Mouse (Mus musculus) heart, embryonic 11.5 days (tissue): ENCODE measurements around the gene Rhbdl3. TPM values are rescaled to one million over a fixed set of nuclear protein-coding genes. Genes with fewer than 3 reads are reported as not detected.

Experiments
- ATAC-seq: fragments of 200-750 bp; cut with Nextera tagmentation; replicated peaks from 2 replicates; pipeline ENCODE4 v1.8.0; 2017; ENCODE audit warnings: moderate library complexity; ENCODE audit not compliant: insufficient number of reproducible peaks, low FRiP score, low TSS enrichment
- H3K27ac ChIP-seq: fragments of 300-500 bp; sonication (generic); 2 replicates; pipeline ENCODE4 v1.5.1; 2014; ENCODE audit warnings: mild to moderate bottlenecking, low read depth, low read length
- H3K27me3 ChIP-seq: fragments of 300-500 bp; sonication (generic); 2 replicates; pipeline ENCODE4 v1.6.1; 2014; ENCODE audit warnings: mild to moderate bottlenecking, low read length, mixed read lengths; ENCODE audit not compliant: control insufficient read depth, insufficient read depth
- H3K36me3 ChIP-seq: fragments of 300-500 bp; sonication (generic); 2 replicates; pipeline ENCODE4 v1.6.1; 2014; ENCODE audit warnings: mild to moderate bottlenecking, low read length, moderate library complexity, mixed read lengths; ENCODE audit not compliant: control insufficient read depth, insufficient read depth
- H3K4me1 ChIP-seq: fragments of 300-500 bp; sonication (generic); 2 replicates; pipeline ENCODE4 v1.6.1; 2014; ENCODE audit warnings: low read length; ENCODE audit not compliant: control insufficient read depth, insufficient read depth
- H3K4me2 ChIP-seq: fragments of 300-500 bp; sonication (generic); 2 replicates; pipeline ENCODE4 v1.6.1; 2014; ENCODE audit warnings: mild to moderate bottlenecking, moderate library complexity
- H3K4me3 ChIP-seq: fragments of 300-500 bp; sonication (generic); 2 replicates; pipeline ENCODE4 v1.5.1; 2014; ENCODE audit warnings: low read depth, low read length
- H3K9ac ChIP-seq: fragments of 300-500 bp; sonication (generic); 2 replicates; pipeline ENCODE4 v1.6.1; 2014; ENCODE audit warnings: mild to moderate bottlenecking, low read depth, low read length, moderate library complexity
- H3K9me3 ChIP-seq: fragments of 300-500 bp; sonication (generic); replicated peaks from 2 replicates; pipeline ENCODE4 v1.6.1; 2016; ENCODE audit warnings: low read length; ENCODE audit not compliant: control insufficient read depth
- WGBS: fragments of 180-500 bp; shearing (Covaris S2); extraction: QIAGEN DNeasy Blood & Tissue Kit; methylation state at CpG from one replicate; pipeline ENCODE4 v1.1.7; 2014; ENCODE audit not compliant: insufficient replicate concordance; 5-methylcytosine and 5-hydroxymethylcytosine counted together
- polyA plus RNA-seq: library from polyadenylated mRNA; unstranded; fragments of >200 nt; fragmentation: Nextera tagmentation; extraction: Ambion mirVana; gene quantifications from 2 replicates; pipeline ENCODE4 v1.2.1, GENCODE M21; 2014

The Rhbdl3 gene
- 0.27 and 0.35 TPM in 2 replicates for polyA plus RNA-seq

DNA sequence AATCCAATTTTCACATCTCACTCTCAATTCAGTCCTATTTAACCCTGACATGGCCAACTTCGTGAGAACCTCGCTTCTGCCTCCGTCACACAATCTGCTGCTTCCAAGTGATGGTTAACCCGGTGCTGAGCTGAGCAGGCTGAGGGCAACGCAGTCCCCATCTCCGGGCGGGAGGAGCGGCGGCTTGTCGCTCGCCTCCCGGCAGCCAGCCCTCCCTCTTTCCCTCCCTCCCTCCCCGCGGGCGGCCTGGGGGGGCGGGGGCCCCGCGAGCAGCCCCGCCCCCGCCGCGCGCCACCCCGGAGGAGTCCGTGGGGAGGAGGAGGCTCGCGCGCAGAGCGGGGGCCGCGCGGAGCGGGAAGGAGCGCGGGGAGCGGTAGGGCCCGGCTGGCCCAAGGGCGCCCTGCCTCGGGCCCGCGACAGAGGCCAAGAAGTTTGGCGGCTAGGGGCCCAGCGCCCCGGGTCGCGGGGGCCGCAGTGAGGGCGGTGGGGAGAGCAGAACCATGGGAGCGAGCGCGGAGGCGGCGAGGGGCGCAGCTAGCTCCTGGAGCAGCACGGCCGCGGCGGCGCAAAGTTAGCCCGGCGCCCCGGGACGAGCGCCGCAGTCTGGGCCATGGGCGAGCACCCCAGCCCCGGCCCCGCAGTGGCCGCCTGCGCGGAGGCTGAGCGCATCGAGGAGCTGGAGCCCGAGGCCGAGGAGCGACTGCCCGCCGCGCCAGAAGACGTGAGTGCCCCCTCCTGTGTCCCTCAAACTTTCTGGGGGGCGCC is at the start of gene Rhbdl3:
Rhbdl3 (plus strand) TSS at position 362 of the 765 bp plus-strand sequence.
- Histone ChIP-seq H3K4me3 (peak within 1 kb of the TSS; percentile 66), H3K9me3 (no peaks in the 10 kb centered on the region), H3K4me2 (peak within 1 kb of the TSS; percentile 100), H3K36me3 (no peaks in the 10 kb centered on the region), H3K4me1 (peaks cover 13% of the 10 kb centered on the region; the same call in 1 of the 2 replicates), H3K27ac (no peak within 1 kb of the TSS), H3K27me3 (peaks cover 61% of the 10 kb centered on the region), H3K9ac (peak within 1 kb of the TSS; percentile 56)
- 1% methylated on average over 64 of the region's 81 CpGs for WGBS
- ATAC-seq: 0 out of 2 replicates have a peak, but pooled peaks have one; percentile 56

DNA sequence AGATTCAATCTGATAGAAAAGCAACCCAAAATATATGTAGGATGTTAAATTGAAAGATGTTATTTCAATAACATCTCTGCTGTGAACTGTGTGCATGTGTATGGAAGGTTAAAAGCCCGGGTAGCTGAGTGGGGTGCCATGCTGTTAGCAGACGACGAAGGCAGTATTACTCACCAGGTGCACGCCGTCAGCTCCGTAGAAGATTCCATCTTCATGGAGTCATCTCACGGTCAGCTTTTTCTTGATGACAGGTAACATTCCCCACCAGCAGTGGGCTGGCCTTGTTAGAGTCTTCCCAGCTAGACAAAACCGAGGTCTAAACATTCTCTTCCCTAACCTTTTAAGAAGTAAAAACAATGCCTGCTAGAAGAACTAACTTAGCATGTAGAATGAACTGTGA is 36.6 kb upstream of the Rhbdl3 start:
- H3K36me3 ChIP-seq: peaks cover 2% of the 10 kb centered on the region
- ATAC-seq: no peak
- no peak overlapping the region for H3K9ac ChIP-seq
- WGBS: 70% methylated on average over 8 of the region's 8 CpGs
- H3K9me3 ChIP-seq: no peaks in the 10 kb centered on the region
- H3K4me2 ChIP-seq: no peak overlapping the region
- no peak overlapping the region for H3K27ac ChIP-seq
- no peaks in the 10 kb centered on the region for H3K27me3 ChIP-seq
- no peak overlapping the region for H3K4me3 ChIP-seq
- H3K4me1 ChIP-seq: no peaks in the 10 kb centered on the region; the same call in 1 of the 2 replicates

DNA sequence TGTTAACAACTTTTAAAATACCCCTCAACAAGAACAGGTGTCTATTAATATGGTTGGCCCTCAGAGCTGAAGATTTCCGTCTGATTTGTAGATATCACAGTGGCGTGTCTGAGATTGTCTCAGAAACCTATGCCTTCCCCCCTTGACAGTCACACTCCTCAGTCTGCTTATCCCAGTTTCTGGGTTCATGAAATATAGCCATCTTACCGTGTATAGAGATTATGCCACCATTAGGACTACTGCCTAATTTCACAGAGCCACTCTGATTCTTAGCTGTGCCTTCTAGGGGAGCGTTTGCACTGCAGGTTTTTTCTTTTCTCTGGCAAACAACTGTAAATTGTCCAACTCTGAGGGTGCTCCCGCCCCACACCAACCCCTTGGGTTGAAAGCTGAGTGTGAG is 29.6 kb upstream of the Rhbdl3 start:
- Histone ChIP-seq H3K27ac (no peak overlapping the region), H3K36me3 (no peaks in the 10 kb centered on the region), H3K4me3 (no peak overlapping the region), H3K9me3 (no peaks in the 10 kb centered on the region), H3K27me3 (no peaks in the 10 kb centered on the region), H3K4me1 (no peaks in the 10 kb centered on the region), H3K4me2 (no peak overlapping the region), H3K9ac (no peak overlapping the region)
- WGBS: 79% methylated on average over 5 of the region's 5 CpGs
- no peak for ATAC-seq

DNA sequence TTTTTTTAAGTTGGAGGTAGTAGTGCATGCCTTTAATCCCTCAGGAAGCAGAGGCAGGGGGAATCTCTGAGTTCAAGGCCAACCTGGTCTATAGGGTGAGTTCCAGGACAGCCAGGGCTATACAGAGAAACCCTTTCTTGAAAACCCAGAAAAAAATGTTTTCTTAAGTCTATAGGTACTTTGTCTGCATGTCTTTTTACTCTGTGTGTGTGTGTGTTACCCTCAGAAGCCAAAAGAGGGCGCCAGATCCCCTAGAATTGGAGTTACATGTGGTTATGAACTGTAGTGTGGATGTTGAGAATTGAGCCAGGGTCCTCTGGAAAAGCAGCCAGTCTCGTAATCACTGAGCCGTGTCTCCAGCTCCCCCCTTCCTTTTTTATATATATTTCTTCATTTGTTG is 25.7 kb upstream of the Rhbdl3 start:
- 59% methylated on average over 3 of the region's 3 CpGs for WGBS
- no peaks in the 10 kb centered on the region for H3K4me1 ChIP-seq

DNA sequence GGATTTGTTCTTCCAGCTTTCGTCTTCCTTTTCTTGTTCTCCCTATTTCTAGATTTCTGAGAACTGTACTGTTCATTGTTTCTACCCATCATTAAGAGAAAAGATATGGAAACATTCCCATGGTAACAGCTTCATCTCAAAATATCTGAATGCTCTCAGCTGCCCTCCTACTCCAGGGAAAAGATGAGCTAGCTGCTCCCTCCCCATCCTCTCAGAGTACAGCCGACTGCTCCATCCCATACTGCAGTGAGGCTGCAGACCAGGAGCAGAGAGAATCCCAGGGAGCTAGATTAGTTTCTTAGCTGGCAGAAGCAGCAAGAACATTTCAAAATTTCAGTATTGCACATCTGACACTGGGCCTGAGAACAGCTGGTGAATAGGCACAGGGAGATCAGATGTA is 22.7 kb upstream of the Rhbdl3 start:
- Histone ChIP-seq H3K27ac (no peak overlapping the region), H3K9ac (no peak overlapping the region), H3K27me3 (no peaks in the 10 kb centered on the region), H3K4me1 (no peaks in the 10 kb centered on the region), H3K4me3 (no peak overlapping the region), H3K36me3 (no peaks in the 10 kb centered on the region), H3K9me3 (no peaks in the 10 kb centered on the region), H3K4me2 (no peak overlapping the region)
- WGBS: 64% methylated on average over 2 of the region's 2 CpGs
- no peak for ATAC-seq

More for the DNA sequence above, 25.7 kb upstream of the Rhbdl3 start:
- Histone ChIP-seq H3K27me3 (no peaks in the 10 kb centered on the region), H3K36me3 (no peaks in the 10 kb centered on the region), H3K9me3 (no peaks in the 10 kb centered on the region), H3K4me2 (no peak overlapping the region), H3K4me3 (no peak overlapping the region), H3K27ac (no peak overlapping the region), H3K9ac (no peak overlapping the region)
- ATAC-seq: no peak

DNA sequence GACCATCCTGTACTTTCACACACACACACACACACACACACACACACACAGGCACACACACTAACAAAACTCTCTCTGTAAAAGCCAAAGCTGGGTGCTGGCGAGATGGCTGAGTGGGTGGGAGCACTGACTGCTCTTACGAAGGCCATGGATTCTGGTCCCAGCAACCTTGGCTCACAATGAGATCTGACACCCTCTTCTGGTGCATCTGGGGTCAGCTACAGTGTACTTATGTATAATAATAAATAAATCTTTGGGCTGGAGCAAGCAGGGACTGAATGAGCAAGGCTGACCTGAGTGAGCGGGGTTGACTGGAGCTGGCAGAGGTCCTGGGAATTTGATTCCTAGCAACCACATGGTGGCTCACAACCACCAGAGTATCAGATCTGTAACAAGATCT is 16.9 kb upstream of the Rhbdl3 start:
- H3K27me3 ChIP-seq: no peaks in the 10 kb centered on the region
- H3K27ac ChIP-seq: no peak overlapping the region
- no peak overlapping the region for H3K9ac ChIP-seq
- H3K4me2 ChIP-seq: no peak overlapping the region
- WGBS: 83% methylated on average over 3 of the region's 3 CpGs
- ATAC-seq: no peak
- H3K36me3 ChIP-seq: no peaks in the 10 kb centered on the region
- H3K4me3 ChIP-seq: no peak overlapping the region
- no peaks in the 10 kb centered on the region for H3K9me3 ChIP-seq
- H3K4me1 ChIP-seq: no peaks in the 10 kb centered on the region

DNA sequence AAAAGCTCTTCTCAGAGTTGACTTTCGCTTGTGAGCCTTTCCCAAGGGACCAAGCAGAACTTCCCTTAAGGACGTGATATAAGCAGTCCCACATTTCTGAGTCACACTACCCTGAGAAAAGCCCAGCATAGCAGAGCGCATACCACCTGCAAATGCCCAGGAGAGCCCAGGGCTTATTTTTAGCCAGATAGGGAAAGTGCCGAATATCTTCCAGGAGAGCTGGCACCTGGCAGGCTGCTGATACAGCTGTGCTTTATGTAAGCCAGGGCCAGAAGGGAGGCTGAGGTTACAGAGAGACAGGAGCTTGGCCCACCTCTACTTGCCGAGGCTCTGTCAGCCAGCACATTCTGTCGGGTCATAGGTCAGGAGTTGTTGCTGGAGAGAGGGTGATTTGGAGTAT is 16.1 kb upstream of the Rhbdl3 start:
- Histone ChIP-seq H3K4me3 (no peak overlapping the region), H3K27ac (no peak overlapping the region), H3K9me3 (no peaks in the 10 kb centered on the region), H3K27me3 (no peaks in the 10 kb centered on the region), H3K36me3 (no peaks in the 10 kb centered on the region), H3K4me2 (no peak overlapping the region), H3K4me1 (peaks cover 1% of the 10 kb centered on the region), H3K9ac (no peak overlapping the region)
- WGBS: 31% methylated on average over 6 of the region's 6 CpGs
- no peak for ATAC-seq

DNA sequence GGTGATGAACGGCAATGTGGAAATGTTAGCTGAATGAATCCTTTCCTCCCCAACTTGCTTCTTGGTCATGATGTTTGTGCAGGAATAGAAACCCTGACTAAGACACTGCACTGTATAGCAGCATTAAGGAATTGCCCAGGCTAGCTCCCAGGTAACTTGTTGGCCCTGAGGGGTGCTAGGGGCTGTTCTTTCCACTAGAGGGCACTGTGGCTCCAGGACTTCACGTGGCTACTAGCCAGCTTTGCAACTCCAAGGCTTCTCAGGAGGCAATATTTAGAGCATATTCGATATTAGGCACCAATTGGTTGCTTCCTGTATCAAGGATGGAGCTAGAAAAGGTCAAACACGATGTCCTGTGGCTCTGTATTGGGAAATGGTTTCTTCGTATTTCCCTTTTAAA is 13.6 kb upstream of the Rhbdl3 start:
- 13% methylated on average over 5 of the region's 5 CpGs for WGBS
- Histone ChIP-seq H3K9ac (no peak overlapping the region), H3K4me2 (no peak overlapping the region), H3K27me3 (0 out of 2 replicates have a peak, but pooled peaks cover 2% of the 10 kb centered on the region), H3K27ac (no peak overlapping the region), H3K4me3 (no peak overlapping the region), H3K4me1 (peaks cover 8% of the 10 kb centered on the region), H3K36me3 (no peaks in the 10 kb centered on the region), H3K9me3 (0 out of 2 replicates have a peak, but pooled peaks cover 4% of the 10 kb centered on the region)
- ATAC-seq: no peak
